Mouse (Mus musculus) mouse embryonic stem cell (cell line): ENCODE results near the gene Rab40c.

Experiments
- in situ Hi-C, 2 experiments: fragments of 300-500 bp; cut with MboI; formaldehyde crosslinking; loops; 1 replicate in 1 of 2; 3 replicates in 1 of 2; pipeline ENCODE4 v1.14.3; 2019 to 2020; ENCODE audit warnings: low sequenced_read_pairs in 2 of 2, low pct_unique_long_range_greater_than_20kb in 1 of 2, mixed read lengths in 1 of 2; ENCODE audit not compliant: unreplicated experiment in 1 of 2

Gene Rab40c

GRCm38 (mm10) chr17:25867509-25867835, 52.1 kb downstream of the Rab40c start:
- in situ Hi-C loops, result no loop called here

- in situ Hi-C loops, result no loop called here
Observed at GRCm38 (mm10) chr17:25866172-25866571, 53.4 kb downstream of the Rab40c start.

GRCm38 (mm10) chr17:25865288-25865687, 54.2 kb downstream of the Rab40c start:
- in situ Hi-C loops, result no loop called here

GRCm38 (mm10) chr17:25864311-25864710, 55.2 kb downstream of the Rab40c start:
- in situ Hi-C loops, result no loop called here

GRCm38 (mm10) chr17:25863681-25864080, 55.8 kb downstream of the Rab40c start:
- in situ Hi-C loops, result no loop called here

GRCm38 (mm10) chr17:25861704-25862612, 57.6 kb downstream of the Rab40c start:
- in situ Hi-C loops, result no loop called here

GRCm38 (mm10) chr17:25860832-25861703, 58.5 kb downstream of the Rab40c start, which contains the start of gene Wdr90:
Gene Wdr90, minus strand, starts transcription at chr17:25861501.
- in situ Hi-C loops, result no loop called here

GRCm38 (mm10) chr17:25860229-25860628, 59.3 kb downstream of the Rab40c start:
- in situ Hi-C loops, result no loop called here

- in situ Hi-C loops, result no loop called here
Observed at GRCm38 (mm10) chr17:25844396-25844901, 75.1 kb downstream of the Rab40c start, which contains the start of gene Rhot2. Gene Rhot2, minus strand, starts transcription at chr17:25844851.

GRCm38 (mm10) chr17:25843636-25844395, 75.7 kb downstream of the Rab40c start:
- in situ Hi-C loops, result no loop called here

- in situ Hi-C loops, result no loop called here
Observed at GRCm38 (mm10) chr17:25843122-25843521, 76.4 kb downstream of the Rab40c start.

GRCm38 (mm10) chr17:25842509-25842908, 77.0 kb downstream of the Rab40c start:
- in situ Hi-C loops, result no loop called here

GRCm38 (mm10) chr17:25841117-25841880, 78.2 kb downstream of the Rab40c start, which contains the start of gene Gm20683:
Gene Gm20683, minus strand, starts transcription at chr17:25841763.
- in situ Hi-C loops, result no loop called here

- in situ Hi-C loops, result no loop called here
Observed at GRCm38 (mm10) chr17:25840519-25840918, 79.0 kb downstream of the Rab40c start.

GRCm38 (mm10) chr17:25839455-25840235, 79.9 kb downstream of the Rab40c start:
- in situ Hi-C loops, result no loop called here

GRCm38 (mm10) chr17:25838904-25839303, 80.6 kb downstream of the Rab40c start:
- in situ Hi-C loops, result no loop called here

GRCm38 (mm10) chr17:25837533-25837932, 82.0 kb downstream of the Rab40c start:
- in situ Hi-C loops, result no loop called here
